Mouse (Mus musculus) testis, adult 2 months (tissue): Measurements from ENCODE around the gene Anp32b.

Experiments
- CTCF ChIP-seq: fragments of 200-500 bp; IDR thresholded peaks from 2 replicates; pipeline ENCODE4 v1.5.1; 2012; ENCODE audit warnings: low read depth, mild to moderate bottlenecking, inconsistent platforms, low read length, moderate library complexity; ENCODE audit not compliant: control insufficient read depth, insufficient read depth, insufficient replicate concordance
- POLR2A ChIP-seq: fragments of 200-500 bp; IDR thresholded peaks from 2 replicates; pipeline ENCODE4 v1.6.1; 2012; ENCODE audit warnings: low read depth, mild to moderate bottlenecking, inconsistent platforms, low read length, moderate library complexity; ENCODE audit not compliant: control insufficient read depth

- TF ChIP-seq CTCF (no peak), POLR2A (no peak)
Observed at GRCm38 (mm10) chr4:46479081-46479480, 28.4 kb downstream of the Anp32b start.
